Mouse (Mus musculus): ENCODE data around the gene Tenm4.

Tenm4 gene

DNA sequence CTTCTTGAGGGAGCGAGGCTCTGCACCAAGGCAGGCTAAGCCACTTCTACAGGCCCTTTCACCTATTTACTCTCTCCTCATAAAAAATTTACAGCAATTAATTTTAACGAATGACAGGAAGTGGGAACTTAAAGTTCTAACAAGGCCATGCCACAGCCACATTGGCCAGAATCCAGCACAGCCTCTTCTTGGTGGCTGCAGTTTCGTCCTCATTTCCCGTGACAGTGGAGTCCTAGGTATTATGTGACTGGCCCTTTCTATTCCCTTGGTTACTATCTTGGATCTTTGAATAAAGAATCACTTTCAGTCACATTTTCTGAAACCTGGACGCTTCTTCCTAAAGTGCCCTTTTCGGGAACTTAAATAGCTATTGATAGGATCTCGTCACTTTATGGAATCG is 181.6 kb downstream of the Tenm4 start:
- no peak for DNase-seq

DNA sequence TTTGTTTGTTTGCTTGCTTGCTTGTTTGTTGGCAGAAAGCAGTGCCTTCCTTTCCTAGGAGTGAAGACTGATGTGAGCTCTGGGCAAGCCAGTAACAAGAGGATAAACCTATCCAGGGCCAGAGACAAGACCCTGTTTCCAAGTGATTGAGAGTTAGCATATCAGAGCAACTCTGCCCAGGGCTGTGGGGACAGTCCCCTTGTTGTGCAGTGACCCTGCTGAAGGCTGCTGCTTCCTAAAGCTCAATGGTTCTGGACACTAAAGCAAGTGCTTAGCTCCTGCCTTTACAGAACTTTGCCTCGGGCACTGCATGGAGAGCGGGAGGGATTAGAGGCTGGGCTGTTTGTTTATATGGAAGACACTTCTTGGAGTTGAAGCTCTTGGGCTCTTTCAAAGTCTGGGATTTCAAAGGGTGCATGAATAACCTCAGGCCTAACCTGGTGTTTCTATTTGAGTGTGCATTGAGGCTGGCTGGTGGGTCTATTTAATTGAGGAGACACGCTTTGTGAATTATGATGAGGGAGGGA is 185.3 kb downstream of the Tenm4 start:
- DNase-seq: no peak

DNA sequence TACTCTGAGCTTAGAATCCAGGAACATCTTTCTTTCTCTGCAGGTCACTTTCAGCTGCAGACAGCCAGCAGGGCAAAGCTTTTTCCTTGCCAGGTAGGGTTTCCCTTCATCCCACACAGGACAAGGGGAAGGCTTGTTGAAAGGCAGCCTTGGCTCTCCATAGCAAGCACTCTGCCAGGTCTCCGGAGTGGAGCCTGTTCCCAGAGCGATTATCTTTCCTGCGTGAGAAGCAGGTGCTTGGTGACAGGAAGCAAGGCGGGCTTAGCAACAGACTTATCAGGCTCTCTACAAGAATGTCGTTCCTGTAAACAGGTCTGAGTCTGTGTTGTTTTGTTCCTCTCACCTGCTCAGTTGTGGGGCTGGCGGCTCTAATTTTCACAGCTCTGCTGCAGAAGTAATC is 186.5 kb downstream of the Tenm4 start:
- no peak for DNase-seq

DNA sequence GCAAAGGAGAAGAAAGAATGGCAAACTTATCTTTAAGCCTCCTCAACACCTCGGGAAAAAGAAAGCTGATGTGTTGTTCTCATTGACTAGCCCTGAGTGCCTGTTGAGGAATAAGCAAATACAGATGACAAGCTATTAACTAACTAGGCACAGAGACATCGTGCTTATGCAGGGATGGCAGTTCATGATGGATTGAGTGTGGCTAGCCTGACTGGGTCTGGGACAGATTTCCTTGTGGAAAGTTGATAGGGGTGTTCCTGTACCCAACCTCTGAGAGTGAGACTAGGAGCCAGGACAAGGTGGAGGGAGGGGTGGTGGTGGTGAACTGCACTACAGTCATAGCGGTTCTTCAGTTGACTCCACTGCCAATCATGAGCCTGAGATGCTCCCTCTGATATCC is 192.3 kb downstream of the Tenm4 start:
- no peak for DNase-seq

DNA sequence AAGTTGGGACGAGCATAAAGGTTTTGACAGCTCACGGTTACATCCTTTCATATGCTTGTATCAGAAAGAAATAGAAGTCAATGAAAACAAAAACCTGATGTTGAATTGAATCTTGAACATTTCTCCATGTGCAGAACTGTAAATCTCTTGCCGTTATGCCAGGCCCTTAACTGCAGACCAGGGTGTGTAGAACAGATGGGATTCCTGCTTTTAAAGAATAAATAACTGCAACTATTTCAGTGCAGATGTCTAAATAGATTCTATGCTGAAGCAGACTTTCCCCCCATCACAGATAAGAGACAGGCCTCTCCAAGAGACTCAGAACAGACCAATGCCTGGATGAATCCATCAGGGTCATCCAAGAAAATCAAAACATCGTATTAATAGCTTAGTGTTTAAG is 198.9 kb downstream of the Tenm4 start:
- DNase-seq: no peak

GRCm38 (mm10) chr7:96374004-96374663 is 203.1 kb downstream of the Tenm4 start:
- no peak for DNase-seq

- no peak for DNase-seq
Measured at GRCm38 (mm10) chr7:96375507-96375906, 204.5 kb downstream of the Tenm4 start.

DNA sequence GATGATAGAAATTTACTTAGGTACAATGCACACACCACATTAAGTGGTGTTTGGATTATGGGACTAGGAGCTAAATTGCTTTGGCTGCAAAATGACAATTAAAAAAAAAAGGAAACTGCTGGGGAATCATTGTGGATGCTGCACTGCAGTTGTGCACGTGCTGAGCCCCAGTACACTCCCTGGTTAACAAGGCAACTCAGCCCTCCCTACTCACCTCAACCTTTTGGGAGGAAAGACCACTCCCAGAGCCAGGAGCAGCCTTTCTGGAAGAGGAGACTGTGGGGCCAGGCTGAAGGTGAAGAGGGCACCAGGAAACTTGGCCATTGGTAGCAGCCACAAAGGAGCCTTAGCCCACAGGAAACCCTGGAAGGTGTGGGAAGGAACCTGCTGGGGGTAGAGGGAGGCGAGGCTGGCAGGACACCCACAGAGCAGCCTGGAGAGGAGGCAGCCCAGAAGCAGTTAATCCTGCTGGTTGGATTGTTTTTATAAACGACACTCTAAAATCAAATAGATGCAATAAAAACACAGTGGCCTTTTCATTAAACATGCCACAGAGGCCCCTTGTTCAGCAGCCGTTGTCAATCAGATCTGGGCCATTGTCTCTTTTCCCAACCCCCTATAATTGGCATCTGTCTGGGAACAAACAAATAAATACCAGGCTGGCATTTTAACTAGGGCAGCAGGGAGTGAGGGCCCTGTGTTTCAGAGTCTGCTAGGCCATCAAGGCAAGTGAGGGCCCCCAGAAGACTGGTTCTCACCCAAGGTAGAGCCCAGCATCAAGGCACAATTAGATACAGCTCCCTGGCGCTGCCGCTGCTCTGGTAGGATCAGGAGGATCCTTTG is 212.9 kb downstream of the Tenm4 start:
- no peak for DNase-seq

- DNase-seq: no peak
Measured at GRCm38 (mm10) chr7:96384726-96385500, 213.9 kb downstream of the Tenm4 start.

DNA sequence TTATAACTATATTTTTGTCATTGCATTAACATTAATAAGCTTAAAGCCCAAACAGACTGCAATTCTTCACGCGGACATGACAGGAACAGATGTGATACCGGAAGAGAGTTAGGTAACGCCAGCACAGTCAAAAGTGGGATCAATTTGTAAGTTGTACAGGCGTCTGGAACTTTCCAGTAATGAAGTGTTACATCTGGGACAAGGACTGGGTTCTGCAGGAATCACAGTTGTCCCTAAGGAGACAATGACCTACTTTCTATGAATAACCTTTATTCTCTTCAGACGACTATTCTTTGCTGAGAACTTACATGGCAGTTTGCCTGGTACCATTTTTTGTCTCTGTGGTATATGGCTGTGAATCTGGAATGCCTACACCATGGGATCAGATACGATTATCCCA is 214.8 kb downstream of the Tenm4 start:
- no peak for DNase-seq

DNA sequence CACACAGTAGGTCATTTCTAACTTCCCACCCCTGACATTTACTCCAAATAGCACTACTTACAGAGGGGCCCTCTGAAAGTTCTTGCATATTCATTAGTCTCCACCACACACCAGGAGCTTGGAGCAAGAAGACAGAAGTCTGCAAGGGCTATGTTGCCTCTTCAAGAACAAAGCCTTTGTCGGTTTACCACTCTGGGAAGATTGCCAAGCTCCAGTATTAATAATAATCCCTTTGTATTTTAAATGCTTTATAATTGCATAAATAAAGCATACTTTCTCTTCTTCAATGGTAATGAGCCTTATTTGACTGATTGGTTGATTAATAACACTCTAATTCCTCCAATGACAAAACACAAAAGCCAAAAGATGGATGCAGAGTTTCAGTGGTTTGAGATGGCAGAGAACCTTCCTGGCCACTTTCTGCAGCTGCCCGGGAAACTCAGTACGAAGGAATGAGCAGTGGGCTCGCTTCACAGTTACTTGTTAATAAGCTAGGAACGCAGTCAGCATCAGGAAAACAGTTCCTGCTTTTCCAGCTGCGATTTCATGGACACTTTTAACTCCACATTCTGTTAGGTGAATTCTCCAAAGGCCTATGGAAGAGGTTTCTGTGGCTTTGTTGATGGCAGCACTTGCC is 219.1 kb downstream of the Tenm4 start:
- no peak for DNase-seq

DNA sequence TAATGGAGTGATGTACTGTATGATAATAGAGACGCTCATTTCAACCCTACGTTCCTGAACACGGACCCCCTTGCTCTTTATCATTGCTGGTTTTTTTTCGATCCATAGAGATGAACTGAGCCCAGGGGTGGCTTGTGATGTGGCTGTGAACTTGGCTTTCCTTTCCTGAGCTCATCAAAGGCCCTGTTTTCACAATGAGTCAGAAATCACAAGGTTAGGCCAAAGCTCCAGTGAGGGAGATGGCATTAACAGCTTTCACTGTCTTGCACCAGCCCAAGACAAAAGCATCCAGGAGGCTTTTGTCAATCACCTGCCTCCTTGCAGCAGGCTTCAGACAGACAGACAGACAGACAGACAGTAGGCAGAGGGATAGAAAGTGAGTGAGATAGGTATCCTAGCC is 219.8 kb downstream of the Tenm4 start:
- no peak for DNase-seq

- DNase-seq: no peak
Measured at GRCm38 (mm10) chr7:96391797-96392472, 220.9 kb downstream of the Tenm4 start.

- no peak for DNase-seq
Measured at GRCm38 (mm10) chr7:96392600-96392999, 221.6 kb downstream of the Tenm4 start.

DNA sequence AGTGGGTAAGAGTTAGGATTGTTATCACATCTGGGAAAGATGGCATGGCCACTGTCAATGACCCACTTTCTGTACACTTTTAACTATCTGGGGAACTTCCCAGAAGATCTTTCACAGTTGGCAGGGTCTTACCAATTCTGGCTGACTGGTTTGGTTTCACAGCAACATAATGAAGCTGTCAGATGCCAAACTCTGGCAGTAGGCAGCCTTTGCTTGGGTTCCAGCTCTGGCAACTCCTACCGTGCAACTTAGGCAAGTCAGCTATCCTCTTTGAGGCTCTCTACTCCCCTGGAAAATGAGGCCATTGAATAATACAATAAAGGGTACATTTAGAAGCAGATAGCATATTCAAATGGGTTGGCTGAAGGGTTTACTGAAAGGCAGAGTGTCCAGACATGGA is 226.9 kb downstream of the Tenm4 start:
- no peak for DNase-seq

DNA sequence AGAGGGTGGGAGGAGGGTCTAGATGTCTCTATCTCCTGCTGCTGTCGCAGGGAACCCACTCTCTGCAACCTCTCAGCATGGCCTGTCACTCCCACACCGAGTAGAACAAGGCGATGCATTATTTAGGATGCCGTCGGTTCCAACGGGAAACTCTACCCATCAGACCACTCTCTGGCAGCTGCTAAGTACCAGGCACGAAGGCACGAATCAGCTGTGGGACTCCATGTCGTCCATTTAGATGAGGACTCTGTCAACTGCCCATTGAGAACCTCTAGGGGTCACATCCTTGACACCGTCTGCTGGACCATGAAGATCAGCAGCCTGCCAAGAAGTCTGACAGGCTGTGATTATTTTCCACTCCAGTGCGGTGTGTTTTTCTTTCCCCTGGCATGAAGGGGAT is 229.4 kb downstream of the Tenm4 start:
- no peak for DNase-seq

GRCm38 (mm10) chr7:96406630-96407214 is 235.7 kb downstream of the Tenm4 start:
- DNase-seq: no peak

GRCm38 (mm10) chr7:96408161-96408889 is 237.3 kb downstream of the Tenm4 start:
- DNase-seq: no peak

GRCm38 (mm10) chr7:96409323-96409880 is 238.4 kb downstream of the Tenm4 start:
- no peak for DNase-seq

- DNase-seq: no peak
Measured at GRCm38 (mm10) chr7:96413822-96414221, 242.8 kb downstream of the Tenm4 start.

Data from right cerebral cortex, postnatal 14 days (tissue).